Mouse (Mus musculus): ENCODE data around the gene Btf3l4.

The Btf3l4 gene

GRCm38 (mm10) chr4:108826096-108826495, 7.3 kb downstream of the Btf3l4 start:
- in situ Hi-C loops (cut with MboI; ENCODE audit: low sequenced_read_pairs): no loop called here

DNA sequence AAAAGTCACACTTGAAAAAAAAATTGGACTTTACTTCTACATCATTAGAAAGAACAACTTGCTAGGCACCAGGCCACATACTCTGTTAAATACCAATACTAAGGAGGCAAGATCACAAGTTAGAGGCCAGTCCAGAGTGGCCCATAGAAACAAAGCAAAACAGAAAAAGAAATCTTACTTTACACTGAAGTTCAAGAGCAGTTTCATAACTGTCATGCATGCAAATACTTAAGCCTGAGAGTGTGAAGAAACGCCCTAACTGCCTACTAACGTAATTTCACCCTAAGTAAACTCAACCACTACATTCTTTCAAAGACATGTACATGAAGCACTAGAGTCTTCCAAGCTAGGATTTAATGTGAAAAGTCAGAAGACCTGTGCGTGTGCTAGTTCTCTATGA, 7.7 kb downstream of the Btf3l4 start:
- in situ Hi-C loops (cut with MboI; ENCODE audit: low sequenced_read_pairs): no loop called here

- in situ Hi-C loops (cut with MboI; ENCODE audit: low sequenced_read_pairs): no loop called here
Measured at GRCm38 (mm10) chr4:108811550-108811949, 21.9 kb downstream of the Btf3l4 start.

DNA sequence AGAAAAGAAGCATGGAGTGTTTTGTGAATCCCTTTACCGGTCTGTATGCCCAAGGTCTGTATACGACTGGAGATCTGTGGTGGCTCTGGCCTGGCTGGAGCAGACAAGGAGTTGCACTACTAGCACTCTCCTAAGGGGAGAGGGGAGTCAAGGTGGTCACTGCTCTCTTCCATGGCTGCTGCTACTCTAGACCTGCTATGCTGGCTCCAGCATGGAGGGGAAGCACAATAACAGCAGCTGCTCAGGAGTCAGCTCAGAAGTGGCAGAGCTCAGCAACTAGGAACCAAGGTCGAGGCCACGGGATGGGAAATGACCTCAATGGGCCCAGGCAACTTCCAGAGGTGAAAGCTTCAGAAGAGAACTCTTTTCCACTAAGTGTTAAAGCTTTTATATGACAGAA, 22.3 kb downstream of the Btf3l4 start:
- in situ Hi-C loops (cut with MboI; ENCODE audit: low sequenced_read_pairs): no loop called here

GRCm38 (mm10) chr4:108803535-108803934, 29.9 kb downstream of the Btf3l4 start:
- in situ Hi-C loops (cut with MboI; ENCODE audit: low sequenced_read_pairs): no loop called here

DNA sequence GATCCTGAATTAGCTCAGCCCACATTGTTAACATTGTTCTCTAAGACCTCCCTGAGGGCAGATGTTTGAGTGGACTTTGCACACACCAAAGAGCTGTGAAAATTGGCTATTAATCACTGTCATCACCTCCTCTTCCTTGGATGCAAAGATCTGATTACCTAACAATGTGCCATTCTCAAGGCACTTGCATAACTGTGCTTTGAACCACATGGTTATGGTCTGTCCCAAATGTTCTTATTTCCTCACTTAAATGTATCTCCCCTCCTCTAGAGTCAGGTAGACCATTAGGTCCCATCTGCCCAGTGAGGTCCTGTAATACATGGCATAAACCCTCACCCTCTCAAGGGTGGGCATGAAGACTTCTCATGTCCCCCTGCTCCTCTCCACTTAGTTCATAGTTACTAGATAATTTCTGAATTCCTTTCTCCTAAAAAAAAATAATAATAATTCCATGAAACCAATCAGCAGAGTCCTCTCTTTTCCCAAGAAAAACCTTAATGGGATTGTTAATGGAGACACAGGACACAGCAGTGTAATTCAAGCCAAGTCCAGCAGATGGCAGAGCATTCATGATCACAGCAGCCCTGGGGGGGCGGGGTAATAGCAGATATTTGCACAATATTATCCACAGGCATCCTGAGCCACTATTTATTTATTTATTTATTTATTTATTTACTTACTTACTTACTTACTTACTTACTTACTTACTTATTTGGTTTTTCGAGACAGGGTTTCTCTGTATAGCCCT, 35.2 kb downstream of the Btf3l4 start:
- in situ Hi-C loops (cut with MboI; ENCODE audit: low sequenced_read_pairs): no loop called here

DNA sequence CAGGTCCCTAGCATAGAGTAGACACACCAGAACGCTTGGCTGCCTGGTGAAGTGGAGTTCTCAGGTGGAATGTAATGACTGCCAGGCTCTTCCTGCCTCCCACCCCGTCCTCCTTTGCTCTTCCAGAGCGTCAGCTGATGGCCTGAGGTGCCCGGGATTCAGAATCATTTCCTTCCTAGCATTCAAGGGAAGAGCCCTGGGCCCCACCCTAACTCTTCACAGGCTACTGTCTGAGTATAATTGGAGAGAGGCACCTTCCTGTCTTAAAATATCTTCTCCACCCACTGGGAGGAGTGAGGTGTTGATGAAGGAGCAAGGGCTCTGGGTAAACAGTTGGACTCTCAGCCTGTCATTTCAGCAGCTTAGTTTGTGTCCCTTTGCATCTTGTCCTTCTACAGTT, 36.7 kb downstream of the Btf3l4 start:
- in situ Hi-C loops (cut with MboI; ENCODE audit: low sequenced_read_pairs): no loop called here

DNA sequence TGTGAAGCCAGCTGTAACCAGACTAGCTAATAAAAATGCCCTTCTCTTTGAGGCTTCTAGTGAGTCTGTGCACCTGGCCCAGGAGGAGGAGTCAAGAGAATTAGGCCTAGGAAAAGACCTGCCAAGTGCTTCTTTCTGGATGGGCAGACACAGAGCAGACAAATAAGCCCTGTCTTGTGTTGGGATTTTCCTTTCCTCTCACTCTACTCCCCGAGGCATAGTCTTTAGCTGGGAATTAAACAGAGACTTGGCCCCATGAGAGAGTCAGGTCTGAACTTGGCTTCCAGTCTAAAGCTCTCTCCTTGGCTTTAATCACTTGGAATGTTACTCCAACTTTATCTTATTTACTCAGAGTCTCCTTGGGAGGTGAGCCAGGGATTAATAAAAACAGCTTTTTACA, 39.5 kb downstream of the Btf3l4 start:
- in situ Hi-C loops (cut with MboI; ENCODE audit: low sequenced_read_pairs): no loop called here

DNA sequence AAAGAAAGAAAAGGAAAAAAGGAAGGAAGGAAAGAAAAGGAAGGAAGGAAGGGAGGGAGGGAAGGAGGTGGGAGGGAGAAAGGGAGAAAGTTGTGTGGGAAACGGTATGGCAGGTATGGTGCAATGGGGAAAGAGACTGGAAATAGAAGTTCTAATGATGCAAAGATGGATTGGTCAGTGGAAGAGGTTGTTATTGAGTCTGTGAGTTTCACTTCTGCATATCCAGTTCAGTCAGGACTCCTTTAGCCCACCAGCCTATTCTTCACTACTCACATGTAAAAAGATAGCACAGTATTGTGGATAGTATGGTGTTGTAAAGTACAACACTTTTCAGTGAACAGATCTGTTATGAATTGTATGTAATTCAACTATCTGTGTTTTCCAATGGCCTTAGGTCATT, 42.9 kb downstream of the Btf3l4 start:
- in situ Hi-C loops (cut with MboI; ENCODE audit: low sequenced_read_pairs): no loop called here

GRCm38 (mm10) chr4:108789258-108789936, 44.0 kb downstream of the Btf3l4 start:
- in situ Hi-C loops (cut with MboI; ENCODE audit: low sequenced_read_pairs): no loop called here

GRCm38 (mm10) chr4:108782421-108783085, 50.9 kb downstream of the Btf3l4 start:
- in situ Hi-C loops (cut with MboI; ENCODE audit: low sequenced_read_pairs): no loop called here

DNA sequence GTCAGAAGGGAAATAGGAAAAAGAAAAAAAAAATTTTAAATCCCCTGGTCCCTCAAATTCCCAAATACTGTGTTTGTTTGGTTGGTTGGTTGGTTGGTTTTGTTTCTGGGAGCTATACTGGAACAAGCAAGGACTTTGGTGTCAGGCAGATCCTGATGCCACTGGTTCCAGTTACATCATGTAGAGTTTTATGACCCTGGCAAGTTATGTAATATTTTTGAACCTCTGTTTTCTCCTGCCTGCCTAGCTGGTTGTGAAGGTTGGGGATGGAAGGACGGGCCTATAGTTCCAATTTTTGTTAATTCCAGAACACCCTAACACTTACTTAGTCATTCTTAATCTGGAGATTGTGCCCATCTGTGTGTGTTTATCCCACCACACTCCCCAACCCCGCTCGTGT, 51.8 kb downstream of the Btf3l4 start:
- in situ Hi-C loops (cut with MboI; ENCODE audit: low sequenced_read_pairs): no loop called here

GRCm38 (mm10) chr4:108780864-108781205, 52.6 kb downstream of the Btf3l4 start:
- in situ Hi-C loops (cut with MboI; ENCODE audit: low sequenced_read_pairs): no loop called here

- in situ Hi-C loops (cut with MboI; ENCODE audit: low sequenced_read_pairs): no loop called here
Measured at GRCm38 (mm10) chr4:108780057-108780863, 53.2 kb downstream of the Btf3l4 start, which contains the start of gene Zfyve9. Gene Zfyve9 (minus strand): TSS chr4:108780798.

- in situ Hi-C loops (cut with MboI; ENCODE audit: low sequenced_read_pairs): no loop called here
Measured at GRCm38 (mm10) chr4:108779763-108780056, 53.7 kb downstream of the Btf3l4 start.

DNA sequence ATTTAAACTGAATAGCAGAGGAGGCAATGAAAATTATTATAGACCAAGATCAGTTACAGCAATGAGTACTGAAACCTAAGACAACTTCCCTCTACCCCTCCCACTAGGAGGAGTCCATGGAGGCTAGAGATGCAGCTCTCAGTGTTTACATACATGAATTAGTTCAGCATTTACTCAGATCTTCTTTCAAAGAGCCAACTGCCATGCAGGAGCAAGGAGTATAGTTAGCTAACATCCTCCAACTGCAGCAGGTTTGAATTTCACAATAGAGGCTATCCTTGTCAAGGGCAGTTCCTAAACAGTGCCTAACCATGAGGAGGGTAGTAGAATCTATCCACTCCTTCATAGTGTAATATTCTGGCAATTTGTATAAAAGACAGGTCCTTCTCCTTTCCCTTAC, 64.9 kb downstream of the Btf3l4 start:
- in situ Hi-C loops (cut with MboI; ENCODE audit: low sequenced_read_pairs): no loop called here

All from CH12F3 (cell line).